Mouse (Mus musculus): Measurements from ENCODE around the gene Tekt5.

GRCm38 (mm10) chr16:10372372-10372771 lies 22.9 kb downstream of the Tekt5 start:
- TF ChIP-seq CTCF (IDR thresholded peaks at IDR 0.05; ENCODE audit: insufficient read depth, low read length) (no peak), POLR2A (IDR thresholded peaks at IDR 0.05; ENCODE audit: borderline replicate concordance, extremely low read depth, low read depth, low read length) (no peak)

Measured in lung, adult 2 months (tissue).